Mouse (Mus musculus): Measurements from ENCODE around the gene Wdhd1. TPM values are rescaled to one million over a fixed set of nuclear protein-coding genes. Genes with fewer than 3 reads are reported as not detected.
A peak's percentile ranks its signal among the peaks of the same experiment; 100 is the strongest.

The Wdhd1 gene
- total RNA-seq, 2 experiments from 2014 or later, result 0.40 to 0.53 TPM

GRCm38 (mm10) chr14:47283568-47283967 lies 6.9 kb upstream of the Wdhd1 start:
- no peak for DNase-seq (ENCODE audit: low spot score)

- no peak for DNase-seq (ENCODE audit: low spot score)
These were observed 4.9 kb upstream of the Wdhd1 start for GRCm38 (mm10) chr14:47281535-47281934.

- DNase-seq (ENCODE audit: low spot score), result no peak
These were observed 2.4 kb upstream of the Wdhd1 start for GRCm38 (mm10) chr14:47279058-47279457.

- no peak for DNase-seq (ENCODE audit: low spot score)
These were observed 537 bp downstream of the Wdhd1 start for GRCm38 (mm10) chr14:47276036-47276603.

- DNase-seq (ENCODE audit: low spot score), result no peak
These were observed 1.2 kb downstream of the Wdhd1 start for GRCm38 (mm10) chr14:47275417-47275816.

- no peak for DNase-seq (ENCODE audit: low spot score)
These were observed 2.9 kb downstream of the Wdhd1 start for GRCm38 (mm10) chr14:47273751-47274150.

- DNase-seq (ENCODE audit: low spot score), result no peak
These were observed 7.0 kb downstream of the Wdhd1 start for GRCm38 (mm10) chr14:47269706-47270105.

GRCm38 (mm10) chr14:47269056-47269455 lies 7.6 kb downstream of the Wdhd1 start:
- no peak for DNase-seq (ENCODE audit: low spot score)

GRCm38 (mm10) chr14:47265829-47266228 lies 10.8 kb downstream of the Wdhd1 start:
- DNase-seq (ENCODE audit: low spot score), result no peak

GRCm38 (mm10) chr14:47264866-47265265 lies 11.8 kb downstream of the Wdhd1 start:
- DNase-seq (ENCODE audit: low spot score), result no peak

- peak; percentile 26 for DNase-seq (ENCODE audit: low spot score)
These were observed 26.8 kb downstream of the Wdhd1 start for GRCm38 (mm10) chr14:47249839-47250238.

GRCm38 (mm10) chr14:47242753-47243152 lies 33.9 kb downstream of the Wdhd1 start:
- DNase-seq (ENCODE audit: low spot score), result no peak

- no peak for DNase-seq (ENCODE audit: low spot score)
These were observed 35.6 kb downstream of the Wdhd1 start for GRCm38 (mm10) chr14:47241046-47241445.

- no peak for DNase-seq (ENCODE audit: low spot score)
These were observed 36.1 kb downstream of the Wdhd1 start for GRCm38 (mm10) chr14:47240600-47240999.

- DNase-seq (ENCODE audit: low spot score), result no peak
These were observed 39.4 kb downstream of the Wdhd1 start for GRCm38 (mm10) chr14:47237286-47237685.

GRCm38 (mm10) chr14:47236491-47236890 lies 40.2 kb downstream of the Wdhd1 start:
- DNase-seq (ENCODE audit: low spot score), result no peak

- no peak for DNase-seq (ENCODE audit: low spot score)
These were observed 42.0 kb downstream of the Wdhd1 start for GRCm38 (mm10) chr14:47234526-47235250.

GRCm38 (mm10) chr14:47234032-47234431 lies 42.6 kb downstream of the Wdhd1 start:
- DNase-seq (ENCODE audit: low spot score), result no peak

GRCm38 (mm10) chr14:47233602-47234001 lies 43.1 kb downstream of the Wdhd1 start:
- DNase-seq (ENCODE audit: low spot score), result no peak

GRCm38 (mm10) chr14:47229796-47230376 lies 46.8 kb downstream of the Wdhd1 start:
- peak; percentile 38 for DNase-seq (ENCODE audit: low spot score)

GRCm38 (mm10) chr14:47225931-47226330 lies 50.7 kb downstream of the Wdhd1 start:
- no peak for DNase-seq (ENCODE audit: low spot score)

GRCm38 (mm10) chr14:47224476-47225325 lies 52.0 kb downstream of the Wdhd1 start:
- DNase-seq (ENCODE audit: low spot score), result no peak
